Mouse (Mus musculus): ENCODE data around the gene Klf7.

Gene Klf7

GRCm38 (mm10) chr1:64032502-64033231, 89.4 kb downstream of the Klf7 start:
- no peak for DNase-seq (ENCODE audit: low spot score in 2 of 2)

GRCm38 (mm10) chr1:64021986-64022385, 100.1 kb downstream of the Klf7 start:
- no peak for DNase-seq (ENCODE audit: low spot score in 2 of 2)

GRCm38 (mm10) chr1:64020672-64021635, 101.1 kb downstream of the Klf7 start:
- DNase-seq (ENCODE audit: low spot score in 2 of 2) = no peak

GRCm38 (mm10) chr1:64019127-64019635, 102.9 kb downstream of the Klf7 start:
- no peak for DNase-seq (ENCODE audit: low spot score in 2 of 2)

- DNase-seq (ENCODE audit: low spot score in 2 of 2) = no peak
These were observed 103.5 kb downstream of the Klf7 start for GRCm38 (mm10) chr1:64018466-64019077.

- DNase-seq (ENCODE audit: low spot score in 2 of 2) = no peak
These were observed 108.0 kb downstream of the Klf7 start for GRCm38 (mm10) chr1:64014091-64014490.

- no peak for DNase-seq (ENCODE audit: low spot score in 2 of 2)
These were observed 113.1 kb downstream of the Klf7 start for GRCm38 (mm10) chr1:64008994-64009393.

GRCm38 (mm10) chr1:64008031-64008430, 114.1 kb downstream of the Klf7 start:
- no peak for DNase-seq (ENCODE audit: low spot score in 2 of 2)

GRCm38 (mm10) chr1:64005194-64005593, 116.9 kb downstream of the Klf7 start:
- DNase-seq (ENCODE audit: low spot score in 2 of 2) = peak in 1 of 2 experiments; percentile 40

GRCm38 (mm10) chr1:64003525-64004291, 118.4 kb downstream of the Klf7 start:
- no peak for DNase-seq (ENCODE audit: low spot score in 2 of 2)

- DNase-seq (ENCODE audit: low spot score in 2 of 2) = no peak
These were observed 120.0 kb downstream of the Klf7 start for GRCm38 (mm10) chr1:64002036-64002435.

- DNase-seq (ENCODE audit: low spot score in 2 of 2) = no peak
These were observed 121.5 kb downstream of the Klf7 start for GRCm38 (mm10) chr1:64000597-64000996.

GRCm38 (mm10) chr1:63999481-63999880, 122.6 kb downstream of the Klf7 start:
- DNase-seq (ENCODE audit: low spot score in 2 of 2) = peak in 1 of 2 experiments; percentile 16

- no peak for DNase-seq (ENCODE audit: low spot score in 2 of 2)
These were observed 123.2 kb downstream of the Klf7 start for GRCm38 (mm10) chr1:63998901-63999300.

GRCm38 (mm10) chr1:63998139-63998538, 123.9 kb downstream of the Klf7 start:
- no peak for DNase-seq (ENCODE audit: low spot score in 2 of 2)

GRCm38 (mm10) chr1:63995828-63996227, 126.3 kb downstream of the Klf7 start:
- DNase-seq (ENCODE audit: low spot score in 2 of 2) = no peak

- DNase-seq (ENCODE audit: low spot score in 2 of 2) = no peak
These were observed 127.0 kb downstream of the Klf7 start for GRCm38 (mm10) chr1:63995137-63995492.

- DNase-seq (ENCODE audit: low spot score in 2 of 2) = no peak
These were observed 127.6 kb downstream of the Klf7 start for GRCm38 (mm10) chr1:63994248-63995136.

GRCm38 (mm10) chr1:63992506-63992905, 129.6 kb downstream of the Klf7 start:
- no peak for DNase-seq (ENCODE audit: low spot score in 2 of 2)

- no peak for DNase-seq (ENCODE audit: low spot score in 2 of 2)
These were observed 131.7 kb downstream of the Klf7 start for GRCm38 (mm10) chr1:63990416-63990815.
